Mouse (Mus musculus): ENCODE data around the gene Arhgef26. TPM values are rescaled to one million over a fixed set of nuclear protein-coding genes. Genes with fewer than 3 reads are reported as not detected.

The Arhgef26 gene
- total and polyA plus RNA-seq, 2 experiments from 2014 or later = 16.5 to 26.7 TPM

- peak overlapping the region; percentile 74 for H3K9ac ChIP-seq (replicated peaks; ENCODE audit: low read length, poor library complexity, severe bottlenecking)
- DNase-seq (ENCODE audit: low spot score) = peak; percentile 51
- WGBS = under 1% methylated on average over 58 of the region's 68 CpGs
- H3K27me3 ChIP-seq (ENCODE audit: insufficient read depth, low read length) = 0 out of 2 replicates have a peak, but pooled peaks cover 7% of the 10 kb centered on the region
- H3K4me3 ChIP-seq (ENCODE audit: low read depth, low read length) = peak overlapping the region; percentile 67
- no peaks in the 10 kb centered on the region for H3K36me3 ChIP-seq (ENCODE audit: insufficient read depth, low read length)
- ATAC-seq (ENCODE audit: low FRiP score) = peak; percentile 86
- H3K27ac ChIP-seq (ENCODE audit: low read depth, low read length) = peak overlapping the region; percentile 8; the same call in 1 of the 2 replicates
- TF ChIP-seq CTCF (IDR thresholded peaks at IDR 0.05) = no peak
- H3K9me3 ChIP-seq (ENCODE audit: low read length) = no peaks in the 10 kb centered on the region
- H3K4me1 ChIP-seq (ENCODE audit: insufficient read depth, low read length) = no peaks in the 10 kb centered on the region
- H3K4me2 ChIP-seq (ENCODE audit: low read depth, low read length, poor library complexity, severe bottlenecking) = peak overlapping the region; percentile 61
These were observed 841 bp downstream of the Arhgef26 start for GRCm38 (mm10) chr3:62338854-62339515.

- no peaks in the 10 kb centered on the region for H3K9me3 ChIP-seq (ENCODE audit: low read length)
- H3K36me3 ChIP-seq (ENCODE audit: insufficient read depth, low read length) = no peaks in the 10 kb centered on the region
- DNase-seq (ENCODE audit: low spot score) (no peak), ATAC-seq (ENCODE audit: low FRiP score) (peak; percentile 64)
- under 1% methylated on average over 53 of the region's 53 CpGs for WGBS
- peak overlapping the region; percentile 74 for H3K9ac ChIP-seq (replicated peaks; ENCODE audit: low read length, poor library complexity, severe bottlenecking)
- peak overlapping the region; percentile 61 for H3K4me2 ChIP-seq (ENCODE audit: low read depth, low read length, poor library complexity, severe bottlenecking)
- peak overlapping the region; percentile 8 for H3K27ac ChIP-seq (ENCODE audit: low read depth, low read length)
- H3K27me3 ChIP-seq (ENCODE audit: insufficient read depth, low read length) = 0 out of 2 replicates have a peak, but pooled peaks cover 7% of the 10 kb centered on the region
- H3K4me3 ChIP-seq (ENCODE audit: low read depth, low read length) = peak overlapping the region; percentile 67
- no peak for TF ChIP-seq CTCF (IDR thresholded peaks at IDR 0.05)
- no peaks in the 10 kb centered on the region for H3K4me1 ChIP-seq (ENCODE audit: insufficient read depth, low read length)
These were observed 1.4 kb downstream of the Arhgef26 start for GRCm38 (mm10) chr3:62339516-62340051.

- 10% methylated on average over 16 of the region's 16 CpGs for WGBS
- ATAC-seq (ENCODE audit: low FRiP score) (no peak), DNase-seq (ENCODE audit: low spot score) (no peak)
- Histone ChIP-seq H3K4me3 (ENCODE audit: low read depth, low read length) (peak overlapping the region; percentile 67), H3K4me2 (ENCODE audit: low read depth, low read length, poor library complexity, severe bottlenecking) (peak overlapping the region; percentile 61), H3K4me1 (ENCODE audit: insufficient read depth, low read length) (no peaks in the 10 kb centered on the region), H3K27me3 (ENCODE audit: insufficient read depth, low read length) (0 out of 2 replicates have a peak, but pooled peaks cover 7% of the 10 kb centered on the region), H3K36me3 (ENCODE audit: insufficient read depth, low read length) (no peaks in the 10 kb centered on the region), H3K9ac (replicated peaks; ENCODE audit: low read length, poor library complexity, severe bottlenecking) (peak overlapping the region; percentile 74), H3K27ac (ENCODE audit: low read depth, low read length) (peak overlapping the region; percentile 8; the same call in 1 of the 2 replicates), H3K9me3 (ENCODE audit: low read length) (no peaks in the 10 kb centered on the region)
- no peak for TF ChIP-seq CTCF (IDR thresholded peaks at IDR 0.05)
These were observed 2.1 kb downstream of the Arhgef26 start for GRCm38 (mm10) chr3:62340154-62340760.

- Histone ChIP-seq H3K27me3 (ENCODE audit: insufficient read depth, low read length) (0 out of 2 replicates have a peak, but pooled peaks cover 7% of the 10 kb centered on the region), H3K36me3 (ENCODE audit: insufficient read depth, low read length) (no peaks in the 10 kb centered on the region), H3K4me3 (ENCODE audit: low read depth, low read length) (peak overlapping the region; percentile 67), H3K9ac (replicated peaks; ENCODE audit: low read length, poor library complexity, severe bottlenecking) (peak overlapping the region; percentile 74; the same call in 1 of the 2 replicates), H3K4me2 (ENCODE audit: low read depth, low read length, poor library complexity, severe bottlenecking) (peak overlapping the region; percentile 61), H3K4me1 (ENCODE audit: insufficient read depth, low read length) (no peaks in the 10 kb centered on the region), H3K27ac (ENCODE audit: low read depth, low read length) (no peak overlapping the region), H3K9me3 (ENCODE audit: low read length) (no peaks in the 10 kb centered on the region)
- WGBS = 31% methylated on average over 2 of the region's 2 CpGs
- no peak for TF ChIP-seq CTCF (IDR thresholded peaks at IDR 0.05)
- ATAC-seq (ENCODE audit: low FRiP score) (no peak), DNase-seq (ENCODE audit: low spot score) (no peak)
These were observed 2.7 kb downstream of the Arhgef26 start for GRCm38 (mm10) chr3:62340861-62341260.

- Histone ChIP-seq H3K9ac (replicated peaks; ENCODE audit: low read length, poor library complexity, severe bottlenecking) (no peak overlapping the region), H3K4me3 (ENCODE audit: low read depth, low read length) (peak overlapping the region; percentile 0), H3K4me2 (ENCODE audit: low read depth, low read length, poor library complexity, severe bottlenecking) (peak overlapping the region; percentile 28), H3K36me3 (ENCODE audit: insufficient read depth, low read length) (no peaks in the 10 kb centered on the region), H3K27me3 (ENCODE audit: insufficient read depth, low read length) (0 out of 2 replicates have a peak, but pooled peaks cover 7% of the 10 kb centered on the region), H3K9me3 (ENCODE audit: low read length) (no peaks in the 10 kb centered on the region), H3K27ac (ENCODE audit: low read depth, low read length) (no peak overlapping the region), H3K4me1 (ENCODE audit: insufficient read depth, low read length) (no peaks in the 10 kb centered on the region)
- no peak for ATAC-seq (ENCODE audit: low FRiP score)
- WGBS = 15% methylated on average over 3 of the region's 3 CpGs
- no peak for TF ChIP-seq CTCF (IDR thresholded peaks at IDR 0.05)
- DNase-seq (ENCODE audit: low spot score) = no peak
These were observed 3.5 kb downstream of the Arhgef26 start for GRCm38 (mm10) chr3:62341496-62342205.
